In genomic region chr9:48740098-48740505, GRCm38 (mm10) we compare ENCODE assay signal across 8 mouse cellular contexts.
DNase-seq lines count a peak whose midpoint lies in the region; ATAC-seq and TF ChIP-seq lines count a peak whose summit lies in the region.

No protein-coding gene starts in this region.

- H3K9me3 ChIP-seq in embryonic facial prominence, embryonic 12.5 days: no peaks in the 10 kb centered on the region
- no peaks in the 10 kb centered on the region for H3K9me3 ChIP-seq in limb, embryonic 10.5 days (replicated peaks)
- H3K9me3 ChIP-seq in midbrain, embryonic 13.5 days: no peaks in the 10 kb centered on the region

- peak; percentile 7; the same call in 1 of the 2 replicates for TF ChIP-seq CTCF in heart, adult 2 months (IDR thresholded peaks at IDR 0.05)
- no peak for TF ChIP-seq CTCF in kidney, adult 2 months (conservative IDR thresholded peaks at IDR 0.05; ENCODE audit: insufficient read depth, insufficient read length, low read depth, low read length)
- TF ChIP-seq CTCF in small intestine, adult 2 months (IDR thresholded peaks at IDR 0.05; ENCODE audit: extremely low read depth, insufficient read length, insufficient replicate concordance, low read depth, low read length): no peak

- intact Hi-C loops in heart, adult 2 months (cut with DNase I): loop anchor here (1.0 kb wide), 2 partner anchors 33 to 96 kb away; partner anchors contain the start of gene Zbtb16

- TF ChIP-seq POLR2A in heart, adult 2 months (IDR thresholded peaks at IDR 0.05; ENCODE audit: insufficient read depth, low read depth, low read length): peak; percentile 62
- TF ChIP-seq POLR2A in kidney, adult 2 months (IDR thresholded peaks at IDR 0.05; ENCODE audit: low read depth, low read length): no peak
- TF ChIP-seq POLR2A in small intestine, adult 2 months (IDR thresholded peaks at IDR 0.05; ENCODE audit: low read depth, low read length): no peak

- 21% methylated on average over 11 of the region's 11 CpGs for WGBS in embryonic facial prominence, embryonic 12.5 days
- under 1% methylated on average over 11 of the region's 11 CpGs for whole genome bisulfite sequencing in heart, adult 2 months
- 1% methylated on average over 11 of the region's 11 CpGs for WGBS in kidney, adult 2 months
- 72% methylated on average over 11 of the region's 11 CpGs for WGBS in limb, embryonic 10.5 days
- 50% methylated on average over 11 of the region's 11 CpGs for WGBS in midbrain, embryonic 13.5 days
- 2% methylated on average over 11 of the region's 11 CpGs for WGBS in small intestine, adult 2 months

- peak overlapping the region; percentile 24; the same call in 1 of the 2 replicates for H3K4me2 ChIP-seq in embryonic facial prominence, embryonic 12.5 days (replicated peaks)
- H3K4me2 ChIP-seq in midbrain, embryonic 13.5 days (replicated peaks): peak overlapping the region; percentile 17; the same call in 1 of the 2 replicates

- H3K4me1 ChIP-seq in embryonic facial prominence, embryonic 12.5 days: peaks cover 59% of the 10 kb centered on the region
- peaks cover 57% of the 10 kb centered on the region for H3K4me1 ChIP-seq in heart, adult 2 months (ENCODE audit: control insufficient read depth, insufficient read depth, low read length)
- H3K4me1 ChIP-seq in kidney, adult 2 months (ENCODE audit: control insufficient read depth, insufficient read depth, low read length): peaks cover 66% of the 10 kb centered on the region
- peaks cover 66% of the 10 kb centered on the region for H3K4me1 ChIP-seq in limb, embryonic 10.5 days
- peaks cover 66% of the 10 kb centered on the region for H3K4me1 ChIP-seq in midbrain, embryonic 13.5 days (replicated peaks)
- peaks cover 27% of the 10 kb centered on the region for H3K4me1 ChIP-seq in small intestine, adult 2 months (ENCODE audit: control insufficient read depth, insufficient read depth, insufficient read length, low read length)

- peak; percentile 100 for TF ChIP-seq EP300 in heart, adult 2 months (IDR thresholded peaks at IDR 0.05; ENCODE audit: insufficient read depth, low read depth, low read length)

- no peak overlapping the region for H3K9ac ChIP-seq in embryonic facial prominence, embryonic 12.5 days
- peak overlapping the region; percentile 65 for H3K9ac ChIP-seq in heart, adult 2 months (ENCODE audit: low read depth, low read length)
- H3K9ac ChIP-seq in midbrain, embryonic 13.5 days (replicated peaks): 0 out of 2 replicates have a peak overlapping the region, but pooled peaks have one; percentile 14

- ATAC-seq in embryonic facial prominence, embryonic 12.5 days (ENCODE audit: insufficient number of reproducible peaks, insufficient read depth, low FRiP score, low TSS enrichment): peak; percentile 94
- ATAC-seq in midbrain, embryonic 13.5 days: peak; percentile 87
- ATAC-seq in erythroblast, adult 5-6 weeks (replicated peaks; ENCODE audit: low FRiP score, poor library complexity, severe bottlenecking): no peak

- H3K79me2 ChIP-seq in heart, adult 2 months (replicated peaks; ENCODE audit: control insufficient read depth, insufficient read depth, low read length): no peaks in the 10 kb centered on the region

- 0 out of 2 replicates have a peak overlapping the region, but pooled peaks have one; percentile 2 for H3K27ac ChIP-seq in embryonic facial prominence, embryonic 12.5 days
- H3K27ac ChIP-seq in heart, adult 2 months: peak overlapping the region; percentile 94
- peak overlapping the region; percentile 83 for H3K27ac ChIP-seq in kidney, adult 2 months (ENCODE audit: insufficient read depth, low read depth, low read length)
- H3K27ac ChIP-seq in limb, embryonic 10.5 days: peak overlapping the region; percentile 62
- peak overlapping the region; percentile 81 for H3K27ac ChIP-seq in midbrain, embryonic 13.5 days
- peak overlapping the region; percentile 78 for H3K27ac ChIP-seq in small intestine, adult 2 months (ENCODE audit: insufficient read depth, low read depth, low read length)

- no peak overlapping the region for H3K4me3 ChIP-seq in embryonic facial prominence, embryonic 12.5 days
- 0 out of 2 replicates have a peak overlapping the region, but pooled peaks have one; percentile 21 for H3K4me3 ChIP-seq in heart, adult 2 months
- no peak overlapping the region for H3K4me3 ChIP-seq in kidney, adult 2 months (ENCODE audit: insufficient read depth, low read depth, low read length)
- no peak overlapping the region for H3K4me3 ChIP-seq in limb, embryonic 10.5 days
- no peak overlapping the region for H3K4me3 ChIP-seq in midbrain, embryonic 13.5 days (replicated peaks)
- H3K4me3 ChIP-seq in small intestine, adult 2 months (ENCODE audit: low read depth, low read length): no peak overlapping the region

- DNase-seq in adrenal gland, postnatal 14 days: peak; percentile 97
- DNase-seq in heart, adult 2 months: peak; percentile 96 to 98
- peak; percentile 98 for DNase-seq in kidney, adult 2 months
- DNase-seq in limb, embryonic 10.5 days (ENCODE audit: low spot score): peak; percentile 53

- H3K27me3 ChIP-seq in embryonic facial prominence, embryonic 12.5 days: peaks cover 7% of the 10 kb centered on the region; the same call in 1 of the 2 replicates
- H3K27me3 ChIP-seq in heart, adult 2 months (ENCODE audit: control insufficient read depth, insufficient read depth, low read length): no peaks in the 10 kb centered on the region
- no peaks in the 10 kb centered on the region for H3K27me3 ChIP-seq in kidney, adult 2 months (replicated peaks; ENCODE audit: control insufficient read depth, insufficient read depth, low read length)
- peaks cover 13% of the 10 kb centered on the region for H3K27me3 ChIP-seq in limb, embryonic 10.5 days (ENCODE audit: low read depth, poor library complexity, severe bottlenecking)
- H3K27me3 ChIP-seq in midbrain, embryonic 13.5 days: no peaks in the 10 kb centered on the region
- H3K27me3 ChIP-seq in small intestine, adult 2 months (ENCODE audit: control insufficient read depth, insufficient read depth, low read length): no peaks in the 10 kb centered on the region

- no peaks in the 10 kb centered on the region for H3K36me3 ChIP-seq in embryonic facial prominence, embryonic 12.5 days
- peaks cover 41% of the 10 kb centered on the region for H3K36me3 ChIP-seq in heart, adult 2 months (ENCODE audit: control insufficient read depth, insufficient read depth, low read length)
- no peaks in the 10 kb centered on the region for H3K36me3 ChIP-seq in kidney, adult 2 months (ENCODE audit: control insufficient read depth, insufficient read depth, low read length)
- peaks cover 19% of the 10 kb centered on the region for H3K36me3 ChIP-seq in limb, embryonic 10.5 days
- no peaks in the 10 kb centered on the region for H3K36me3 ChIP-seq in midbrain, embryonic 13.5 days
- H3K36me3 ChIP-seq in small intestine, adult 2 months (ENCODE audit: control insufficient read depth, insufficient read depth, low read length): no peaks in the 10 kb centered on the region

Comparison
In these comparisons a context has a peak if more than half of its experiments do, and no peak if none do; other contexts are left out.
1. H3K27ac ChIP-seq: peak in every context shown above with its lines; median percentile 94 in heart, adult 2 months; 83 in kidney, adult 2 months; 81 in midbrain, embryonic 13.5 days; 78 in small intestine, adult 2 months; 62 in limb, embryonic 10.5 days; 2 in embryonic facial prominence, embryonic 12.5 days.